ENCODE assay signal across 8 mouse cellular contexts in genomic region chr7:45127700-45128224, GRCm38 (mm10). TPM values are rescaled to one million over a fixed set of nuclear protein-coding genes. Genes with fewer than 3 reads are reported as not detected.
A peak's percentile ranks its signal among the peaks of the same experiment; 100 is the strongest.
DNase-seq lines count a peak whose midpoint lies in the region; ATAC-seq and TF ChIP-seq lines count a peak whose summit lies in the region.

No protein-coding gene starts in this region.

- no peak for TF ChIP-seq POLR2A in liver, adult 2 months (IDR thresholded peaks at IDR 0.05; ENCODE audit: extremely low read depth, insufficient read depth, low read length)

- no peak for ATAC-seq in hindbrain, embryonic 16.5 days
- ATAC-seq in midbrain, postnatal 0 days (ENCODE audit: low FRiP score) = no peak
- no peak for ATAC-seq in CD4-positive, CD25-positive, alpha-beta regulatory T cell, adult 4 months

- H3K27ac ChIP-seq in liver, adult 2 months (replicated peaks; ENCODE audit: insufficient read depth, low read depth, low read length) = peak overlapping the region; percentile 83
- H3K27ac ChIP-seq in embryonic facial prominence, embryonic 10.5 days (replicated peaks) = peak overlapping the region; percentile 100
- H3K27ac ChIP-seq in hindbrain, embryonic 16.5 days (ENCODE audit: low read depth, low read length) = peak overlapping the region; percentile 91
- H3K27ac ChIP-seq in midbrain, postnatal 0 days (ENCODE audit: low read depth, low read length) = peak overlapping the region; percentile 89

- no peak for TF ChIP-seq CTCF in liver, adult 2 months (IDR thresholded peaks at IDR 0.05; ENCODE audit: low read depth, low read length)
- no peak for TF ChIP-seq CTCF in midbrain, postnatal 0 days (IDR thresholded peaks at IDR 0.05)

- DNase-seq in liver, adult 2 months (ENCODE audit: extremely low read depth, low read depth, low spot score) = no peak
- DNase-seq in liver = no peak
- DNase-seq in embryonic facial prominence, embryonic 10.5 days (ENCODE audit: low spot score) = peak; percentile 30
- no peak for DNase-seq in midbrain, postnatal 0 days (ENCODE audit: low spot score)
- DNase-seq in frontal cortex, adult 2 months (ENCODE audit: extremely low spot score in 1 of 2, low spot score in 1 of 2) = no peak
- DNase-seq in spleen, postnatal 14 days (ENCODE audit: low spot score in 2 of 2) = no peak

- H3K4me1 ChIP-seq in liver, adult 2 months (ENCODE audit: control insufficient read depth, insufficient read depth, low read length) = peaks cover 38% of the 10 kb centered on the region
- peaks cover 52% of the 10 kb centered on the region for H3K4me1 ChIP-seq in embryonic facial prominence, embryonic 10.5 days
- peaks cover 33% of the 10 kb centered on the region for H3K4me1 ChIP-seq in hindbrain, embryonic 16.5 days (ENCODE audit: control insufficient read depth, insufficient read depth, low read depth, low read length)
- H3K4me1 ChIP-seq in midbrain, postnatal 0 days (ENCODE audit: insufficient read depth, low read length) = peaks cover 9% of the 10 kb centered on the region; the same call in 1 of the 2 replicates

- peak overlapping the region; percentile 95 for H3K9ac ChIP-seq in liver, adult 2 months (ENCODE audit: low read depth, low read length)
- peak overlapping the region; percentile 100 for H3K9ac ChIP-seq in hindbrain, embryonic 16.5 days (ENCODE audit: low read depth, low read length)
- H3K9ac ChIP-seq in midbrain, postnatal 0 days (replicated peaks; ENCODE audit: low read length, poor library complexity, severe bottlenecking) = peak overlapping the region; percentile 97

- H3K27me3 ChIP-seq in liver, adult 2 months (ENCODE audit: control insufficient read depth, insufficient read depth, low read length) = no peaks in the 10 kb centered on the region
- 0 out of 2 replicates have a peak, but pooled peaks cover 4% of the 10 kb centered on the region for H3K27me3 ChIP-seq in embryonic facial prominence, embryonic 10.5 days (replicated peaks; ENCODE audit: low read depth, poor library complexity, severe bottlenecking)
- no peaks in the 10 kb centered on the region for H3K27me3 ChIP-seq in hindbrain, embryonic 16.5 days (replicated peaks; ENCODE audit: control insufficient read depth, insufficient read depth, low read length)
- no peaks in the 10 kb centered on the region for H3K27me3 ChIP-seq in midbrain, postnatal 0 days (ENCODE audit: insufficient read depth, low read length)

- H3K4me3 ChIP-seq in liver, adult 2 months (ENCODE audit: insufficient read depth, low read depth, low read length) = peak overlapping the region; percentile 90
- H3K4me3 ChIP-seq in embryonic facial prominence, embryonic 10.5 days = peak overlapping the region; percentile 88
- H3K4me3 ChIP-seq in hindbrain, embryonic 16.5 days (ENCODE audit: low read length) = peak overlapping the region; percentile 89
- H3K4me3 ChIP-seq in midbrain, postnatal 0 days (ENCODE audit: low read depth, low read length) = peak overlapping the region; percentile 90

- 1% methylated on average over 6 of the region's 6 CpGs for WGBS in liver, adult 2 months
- 2% methylated on average over 6 of the region's 6 CpGs for WGBS in embryonic facial prominence, embryonic 10.5 days
- 0% methylated on average over 6 of the region's 6 CpGs for WGBS in hindbrain, embryonic 16.5 days
- WGBS in midbrain, postnatal 0 days = 1% methylated on average over 6 of the region's 6 CpGs

- H3K9me3 ChIP-seq in embryonic facial prominence, embryonic 10.5 days = no peaks in the 10 kb centered on the region
- H3K9me3 ChIP-seq in hindbrain, embryonic 16.5 days (ENCODE audit: control insufficient read depth, low read length) = no peaks in the 10 kb centered on the region
- no peaks in the 10 kb centered on the region for H3K9me3 ChIP-seq in midbrain, postnatal 0 days (ENCODE audit: low read length)

- H3K36me3 ChIP-seq in liver, adult 2 months (ENCODE audit: control insufficient read depth, insufficient read depth, low read length) = peaks cover 21% of the 10 kb centered on the region; the same call in 1 of the 2 replicates
- peaks cover 40% of the 10 kb centered on the region for H3K36me3 ChIP-seq in embryonic facial prominence, embryonic 10.5 days (replicated peaks)
- H3K36me3 ChIP-seq in hindbrain, embryonic 16.5 days (ENCODE audit: control insufficient read depth, insufficient read depth, low read length) = peaks cover 22% of the 10 kb centered on the region
- H3K36me3 ChIP-seq in midbrain, postnatal 0 days (ENCODE audit: insufficient read depth, low read length) = peaks cover 16% of the 10 kb centered on the region

- peak overlapping the region; percentile 83 for H3K4me2 ChIP-seq in hindbrain, embryonic 16.5 days (ENCODE audit: low read length)
- H3K4me2 ChIP-seq in midbrain, postnatal 0 days (ENCODE audit: low read depth, low read length, poor library complexity, severe bottlenecking) = peak overlapping the region; percentile 93

- H3K79me2 ChIP-seq in liver, adult 2 months (ENCODE audit: control insufficient read depth, insufficient read depth, low read length) = peaks cover 11% of the 10 kb centered on the region; the same call in 1 of the 2 replicates

RNA-seq across cellular contexts. Expression of gene Rpl13a, which starts 0.8 kb away (rescaled TPM):
- 1,440 and 1,681 TPM in 2 replicates for total RNA-seq in liver, adult 2 months (2014; rRNA removed)
- 488 and 544 TPM in 2 replicates for polyA plus RNA-seq in liver, adult 2 months (2012; rRNA removed)
- 1,273 and 1,282 TPM in 2 replicates for polyA plus RNA-seq in embryonic facial prominence, embryonic 10.5 days (2016; fragmentation: Nextera tagmentation; extraction: Ambion mirVana)
- polyA plus RNA-seq in hindbrain, embryonic 16.5 days (2015; fragmentation: Nextera tagmentation; extraction: Ambion mirVana) = 587 and 622 TPM in 2 replicates
- total RNA-seq in midbrain, postnatal 0 days (2014; rRNA removed) = 1,048 and 1,621 TPM in 2 replicates
- 667 and 701 TPM in 2 replicates for polyA plus RNA-seq in midbrain, postnatal 0 days (2015; fragmentation: Nextera tagmentation; extraction: Ambion mirVana)
- polyA plus RNA-seq in frontal cortex, adult 2 months (2012; rRNA removed) = 1,438 and 1,804 TPM in 2 replicates
- 1,000 to 10,000 TPM; 5,632 to 7,602 TPM for polyA plus RNA-seq in CD4-positive, CD25-positive, alpha-beta regulatory T cell, adult 4 months (2017; shearing (Covaris generic))

RNA-seq across cellular contexts. Expression of gene Rps11, which starts 3.5 kb away (rescaled TPM):
- total RNA-seq in liver, adult 2 months (2014; rRNA removed) = 355 and 400 TPM in 2 replicates
- 95.1 and 111 TPM in 2 replicates for polyA plus RNA-seq in liver, adult 2 months (2012; rRNA removed)
- 1,885 and 1,917 TPM in 2 replicates for polyA plus RNA-seq in embryonic facial prominence, embryonic 10.5 days (2016; fragmentation: Nextera tagmentation; extraction: Ambion mirVana)
- polyA plus RNA-seq in hindbrain, embryonic 16.5 days (2015; fragmentation: Nextera tagmentation; extraction: Ambion mirVana) = 698 and 709 TPM in 2 replicates
- 1,069 and 1,136 TPM in 2 replicates for total RNA-seq in midbrain, postnatal 0 days (2014; rRNA removed)
- 671 and 697 TPM in 2 replicates for polyA plus RNA-seq in midbrain, postnatal 0 days (2015; fragmentation: Nextera tagmentation; extraction: Ambion mirVana)
- 383 and 419 TPM in 2 replicates for polyA plus RNA-seq in frontal cortex, adult 2 months (2012; rRNA removed)
- polyA plus RNA-seq in CD4-positive, CD25-positive, alpha-beta regulatory T cell, adult 4 months (2017; shearing (Covaris generic)) = 1,000 to 10,000 TPM; 3,755 to 5,441 TPM

RNA-seq across cellular contexts. Expression of gene Gm45713, which starts 8.3 kb away (rescaled TPM):
- total RNA-seq in liver, adult 2 months (2014; rRNA removed) = 0.13 TPM in 1 of 2 replicates, not detected in the other
- polyA plus RNA-seq in liver, adult 2 months (2012; rRNA removed) = 0.98 TPM in 1 of 2 replicates, not detected in the other
- 0.31 TPM in 1 of 2 replicates, not detected in the other for polyA plus RNA-seq in embryonic facial prominence, embryonic 10.5 days (2016; fragmentation: Nextera tagmentation; extraction: Ambion mirVana)
- 0.16 and 0.37 TPM in 2 replicates for polyA plus RNA-seq in hindbrain, embryonic 16.5 days (2015; fragmentation: Nextera tagmentation; extraction: Ambion mirVana)
- total RNA-seq in midbrain, postnatal 0 days (2014; rRNA removed) = 2.0 TPM in 1 of 2 replicates, not detected in the other
- 0.39 TPM in 1 of 2 replicates, not detected in the other for polyA plus RNA-seq in midbrain, postnatal 0 days (2015; fragmentation: Nextera tagmentation; extraction: Ambion mirVana)
- 0.06 and 0.12 TPM in 2 replicates for polyA plus RNA-seq in frontal cortex, adult 2 months (2012; rRNA removed)
- polyA plus RNA-seq in CD4-positive, CD25-positive, alpha-beta regulatory T cell, adult 4 months (2017; shearing (Covaris generic)) = not detected

RNA-seq across cellular contexts. Expression of gene Flt3l, which starts 8.5 kb away (rescaled TPM):
- 3.2 and 5.4 TPM in 2 replicates for total RNA-seq in liver, adult 2 months (2014; rRNA removed)
- polyA plus RNA-seq in liver, adult 2 months (2012; rRNA removed) = 20.8 and 30.8 TPM in 2 replicates
- polyA plus RNA-seq in embryonic facial prominence, embryonic 10.5 days (2016; fragmentation: Nextera tagmentation; extraction: Ambion mirVana) = 0.97 and 1.8 TPM in 2 replicates
- polyA plus RNA-seq in hindbrain, embryonic 16.5 days (2015; fragmentation: Nextera tagmentation; extraction: Ambion mirVana) = 2.0 and 2.8 TPM in 2 replicates
- total RNA-seq in midbrain, postnatal 0 days (2014; rRNA removed) = 3.4 and 7.8 TPM in 2 replicates
- polyA plus RNA-seq in midbrain, postnatal 0 days (2015; fragmentation: Nextera tagmentation; extraction: Ambion mirVana) = 1.3 and 1.7 TPM in 2 replicates
- 25.2 and 29.6 TPM in 2 replicates for polyA plus RNA-seq in frontal cortex, adult 2 months (2012; rRNA removed)
- 10 to 100 TPM; 89.0 to 91.7 TPM for polyA plus RNA-seq in CD4-positive, CD25-positive, alpha-beta regulatory T cell, adult 4 months (2017; shearing (Covaris generic))

RNA-seq across cellular contexts. Expression of gene Fcgrt, which starts 24.1 kb away (rescaled TPM):
- total RNA-seq in liver, adult 2 months (2014; rRNA removed) = 163 and 188 TPM in 2 replicates
- polyA plus RNA-seq in liver, adult 2 months (2012; rRNA removed) = 170 and 193 TPM in 2 replicates
- 6.0 and 7.0 TPM in 2 replicates for polyA plus RNA-seq in embryonic facial prominence, embryonic 10.5 days (2016; fragmentation: Nextera tagmentation; extraction: Ambion mirVana)
- 34.1 and 40.2 TPM in 2 replicates for polyA plus RNA-seq in hindbrain, embryonic 16.5 days (2015; fragmentation: Nextera tagmentation; extraction: Ambion mirVana)
- total RNA-seq in midbrain, postnatal 0 days (2014; rRNA removed) = 27.2 and 30.5 TPM in 2 replicates
- 36.4 and 44.5 TPM in 2 replicates for polyA plus RNA-seq in midbrain, postnatal 0 days (2015; fragmentation: Nextera tagmentation; extraction: Ambion mirVana)
- polyA plus RNA-seq in frontal cortex, adult 2 months (2012; rRNA removed) = 34.0 and 34.2 TPM in 2 replicates
- polyA plus RNA-seq in CD4-positive, CD25-positive, alpha-beta regulatory T cell, adult 4 months (2017; shearing (Covaris generic)) = 1 to 10 TPM; 2.3 to 3.8 TPM
